Mouse (Mus musculus): ENCODE data around the gene Trmt112. TPM values are rescaled to one million over a fixed set of nuclear protein-coding genes. Genes with fewer than 3 reads are reported as not detected.
"Not testable (repeated sequence)": the region's sequence is repeated elsewhere in the genome, so short reads cannot be mapped to it uniquely, and the experiment has no call there.

The Trmt112 gene
- polyA plus RNA-seq, 1 experiment: 28.6 TPM

DNA sequence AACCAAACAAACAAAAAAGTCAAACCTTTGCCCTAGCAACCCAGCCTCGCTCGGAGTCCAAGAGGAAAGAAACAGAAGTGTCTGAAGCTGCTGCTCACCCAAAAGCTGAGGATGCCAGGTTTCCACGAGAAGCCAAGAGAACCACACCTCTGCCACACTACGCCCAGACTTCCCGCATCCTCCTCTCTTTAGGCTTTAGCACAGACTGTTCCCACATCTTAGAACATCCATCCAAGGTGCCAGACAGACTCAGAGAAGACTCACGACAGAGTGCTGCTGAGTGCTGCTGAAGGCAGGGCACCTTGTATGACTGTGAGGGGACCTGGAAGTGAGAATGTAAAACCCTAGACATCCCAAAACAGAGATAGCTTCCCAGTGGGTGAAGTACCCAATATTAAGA is 33.7 kb upstream of the Trmt112 start:
- WGBS: 88% methylated on average over 6 of the region's 6 CpGs
- H3K4me3 ChIP-seq (replicated peaks; ENCODE audit: control insufficient read depth, low read depth, low read length): no peak overlapping the region
- peaks cover 3% of the 10 kb centered on the region for H3K4me1 ChIP-seq (ENCODE audit: control insufficient read depth, insufficient read depth, low read length)
- H3K27ac ChIP-seq (ENCODE audit: control insufficient read depth, insufficient read depth, low read depth, low read length, poor library complexity): no peak overlapping the region
- TF ChIP-seq POLR2A (IDR thresholded peaks at IDR 0.05; ENCODE audit: borderline replicate concordance, control insufficient read depth, low read depth, low read length) (no peak), CTCF (IDR thresholded peaks at IDR 0.05; ENCODE audit: control insufficient read depth, insufficient read depth, low read length) (no peak)

DNA sequence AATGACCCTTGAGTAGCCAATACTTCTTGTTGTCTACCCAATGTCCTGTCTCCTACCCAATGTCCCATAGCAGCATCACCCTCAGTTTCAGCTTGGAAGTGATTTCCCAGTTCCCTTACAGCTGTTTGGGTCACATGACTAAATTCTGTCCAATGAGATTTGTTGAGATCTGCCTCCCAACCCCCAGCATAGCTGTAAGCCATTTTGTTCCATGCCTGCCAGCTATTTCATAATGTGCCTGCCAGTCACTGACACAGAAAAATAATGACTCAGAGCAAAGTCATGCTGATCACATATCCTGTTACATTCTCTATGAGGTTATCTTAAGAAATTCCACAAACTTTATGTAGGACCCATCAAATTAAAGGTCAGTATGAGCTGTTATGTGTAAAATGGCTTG is 32.7 kb upstream of the Trmt112 start:
- peaks cover 2% of the 10 kb centered on the region for H3K4me1 ChIP-seq (ENCODE audit: control insufficient read depth, insufficient read depth, low read length)
- no peak overlapping the region for H3K4me3 ChIP-seq (replicated peaks; ENCODE audit: control insufficient read depth, low read depth, low read length)
- no peak overlapping the region for H3K27ac ChIP-seq (ENCODE audit: control insufficient read depth, insufficient read depth, low read depth, low read length, poor library complexity)
- TF ChIP-seq CTCF (IDR thresholded peaks at IDR 0.05; ENCODE audit: control insufficient read depth, insufficient read depth, low read length) (no peak), POLR2A (IDR thresholded peaks at IDR 0.05; ENCODE audit: borderline replicate concordance, control insufficient read depth, low read depth, low read length) (no peak)

DNA sequence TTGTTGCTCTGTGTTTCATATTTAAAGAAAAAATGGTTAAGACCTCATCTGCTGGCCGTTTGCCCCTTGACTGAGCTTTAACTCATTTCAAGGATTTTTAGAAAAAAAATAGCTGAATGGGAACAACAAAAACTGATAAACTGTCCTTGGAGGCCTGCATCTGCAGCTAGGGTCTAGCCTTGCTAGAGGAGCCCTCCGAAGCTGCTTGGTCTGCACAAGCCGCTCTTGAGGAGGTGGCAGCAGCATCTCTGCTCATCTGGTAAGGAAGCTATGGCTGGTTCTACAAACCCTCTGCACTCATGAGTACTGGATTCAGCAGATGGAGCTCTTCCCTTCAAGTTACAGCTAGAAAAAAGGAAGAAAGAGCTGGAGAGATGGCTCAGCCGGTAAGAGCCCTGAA is 31.5 kb upstream of the Trmt112 start:
- 75% methylated on average over 4 of the region's 4 CpGs for WGBS
- no peaks in the 10 kb centered on the region; the same call in none of the 2 replicates for H3K4me1 ChIP-seq (ENCODE audit: control insufficient read depth, insufficient read depth, low read length)
- TF ChIP-seq POLR2A (IDR thresholded peaks at IDR 0.05; ENCODE audit: borderline replicate concordance, control insufficient read depth, low read depth, low read length): no peak
- TF ChIP-seq CTCF (IDR thresholded peaks at IDR 0.05; ENCODE audit: control insufficient read depth, insufficient read depth, low read length): no peak
- no peak overlapping the region for H3K27ac ChIP-seq (ENCODE audit: control insufficient read depth, insufficient read depth, low read depth, low read length, poor library complexity)
- no peak overlapping the region for H3K4me3 ChIP-seq (replicated peaks; ENCODE audit: control insufficient read depth, low read depth, low read length)

GRCm38 (mm10) chr19:6892512-6892911 is 17.0 kb upstream of the Trmt112 start:
- no peak overlapping the region for H3K27ac ChIP-seq (ENCODE audit: control insufficient read depth, insufficient read depth, low read depth, low read length, poor library complexity)
- TF ChIP-seq CTCF (IDR thresholded peaks at IDR 0.05; ENCODE audit: control insufficient read depth, insufficient read depth, low read length) (no peak), POLR2A (IDR thresholded peaks at IDR 0.05; ENCODE audit: borderline replicate concordance, control insufficient read depth, low read depth, low read length) (no peak)
- WGBS: 73% methylated on average over 4 of the region's 4 CpGs
- no peak overlapping the region for H3K4me3 ChIP-seq (replicated peaks; ENCODE audit: control insufficient read depth, low read depth, low read length)
- no peaks in the 10 kb centered on the region for H3K4me1 ChIP-seq (ENCODE audit: control insufficient read depth, insufficient read depth, low read length)

- H3K27ac ChIP-seq (ENCODE audit: control insufficient read depth, insufficient read depth, low read depth, low read length, poor library complexity): no peak overlapping the region
- 89% methylated on average over 14 of the region's 14 CpGs for WGBS
- TF ChIP-seq POLR2A (IDR thresholded peaks at IDR 0.05; ENCODE audit: borderline replicate concordance, control insufficient read depth, low read depth, low read length) (no peak), CTCF (IDR thresholded peaks at IDR 0.05; ENCODE audit: control insufficient read depth, insufficient read depth, low read length) (no peak)
- H3K4me1 ChIP-seq (ENCODE audit: control insufficient read depth, insufficient read depth, low read length): no peaks in the 10 kb centered on the region
- no peak overlapping the region for H3K4me3 ChIP-seq (replicated peaks; ENCODE audit: control insufficient read depth, low read depth, low read length)
These were observed 15.6 kb upstream of the Trmt112 start for GRCm38 (mm10) chr19:6893731-6894451.

DNA sequence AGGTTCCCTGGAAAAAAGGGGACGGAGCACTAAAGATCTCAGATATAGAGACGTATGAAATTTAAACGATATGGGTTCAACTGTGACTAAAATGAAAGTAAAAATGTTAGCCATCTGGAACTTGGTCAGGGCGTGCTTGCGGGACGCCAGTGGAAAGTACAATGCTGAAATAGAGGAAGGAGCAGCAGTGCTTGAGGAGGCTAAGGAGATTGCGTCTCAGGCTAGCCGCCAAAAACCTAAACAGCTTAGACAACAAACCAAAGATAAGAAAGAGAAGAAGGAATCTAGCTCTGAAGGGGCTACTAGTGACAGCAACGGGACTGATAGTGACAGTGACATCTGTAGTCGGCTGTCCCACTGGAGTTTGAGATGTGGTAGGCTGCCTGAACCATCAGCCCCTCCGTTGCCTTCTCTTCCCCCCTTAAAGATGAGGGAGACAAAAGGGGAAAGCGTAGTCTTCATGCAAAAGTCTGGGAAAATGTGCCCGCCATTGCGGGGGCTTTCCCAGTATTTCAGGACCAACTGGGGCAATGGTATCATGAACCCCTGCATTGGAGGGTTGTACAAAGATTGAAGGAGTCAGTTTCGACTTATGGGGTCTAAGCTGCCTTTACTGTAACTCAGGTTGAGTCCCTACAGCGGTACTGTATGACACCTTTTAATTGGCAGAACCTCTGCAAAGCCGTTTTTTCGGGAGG is 13.7 kb upstream of the Trmt112 start:
- 43% methylated on average over 18 of the region's 18 CpGs for WGBS

DNA sequence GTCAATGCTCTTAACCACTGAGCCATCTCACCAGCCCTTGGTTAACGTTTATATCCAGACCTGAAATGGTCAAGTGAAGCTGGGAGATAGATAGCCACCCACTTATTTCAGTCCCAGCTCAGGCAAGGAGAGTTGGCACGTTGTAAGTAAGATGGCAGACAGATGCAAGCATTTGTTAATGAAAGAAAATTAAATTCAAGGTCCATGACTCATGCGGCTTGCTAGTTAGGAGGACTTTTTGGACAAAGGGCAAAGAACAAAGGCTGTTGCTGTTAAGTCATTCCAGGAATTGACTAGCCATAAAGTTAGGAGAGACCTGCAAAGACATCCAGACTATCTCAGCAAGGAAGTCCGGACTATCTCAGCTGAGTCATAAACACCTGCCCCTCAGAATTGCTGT is 9.9 kb upstream of the Trmt112 start:
- H3K4me1 ChIP-seq (ENCODE audit: control insufficient read depth, insufficient read depth, low read length): no peaks in the 10 kb centered on the region
- TF ChIP-seq CTCF (IDR thresholded peaks at IDR 0.05; ENCODE audit: control insufficient read depth, insufficient read depth, low read length) (no peak), POLR2A (IDR thresholded peaks at IDR 0.05; ENCODE audit: borderline replicate concordance, control insufficient read depth, low read depth, low read length) (no peak)
- no peak overlapping the region for H3K4me3 ChIP-seq (replicated peaks; ENCODE audit: control insufficient read depth, low read depth, low read length)
- 78% methylated on average over 4 of the region's 4 CpGs for WGBS
- H3K27ac ChIP-seq (ENCODE audit: control insufficient read depth, insufficient read depth, low read depth, low read length, poor library complexity): no peak overlapping the region

More for the DNA sequence above, 13.7 kb upstream of the Trmt112 start:
- peak overlapping the region; percentile 39 for H3K4me3 ChIP-seq (replicated peaks; ENCODE audit: control insufficient read depth, low read depth, low read length)
- H3K27ac ChIP-seq (ENCODE audit: control insufficient read depth, insufficient read depth, low read depth, low read length, poor library complexity); H3K4me1 ChIP-seq (ENCODE audit: control insufficient read depth, insufficient read depth, low read length): not testable (repeated sequence)

DNA sequence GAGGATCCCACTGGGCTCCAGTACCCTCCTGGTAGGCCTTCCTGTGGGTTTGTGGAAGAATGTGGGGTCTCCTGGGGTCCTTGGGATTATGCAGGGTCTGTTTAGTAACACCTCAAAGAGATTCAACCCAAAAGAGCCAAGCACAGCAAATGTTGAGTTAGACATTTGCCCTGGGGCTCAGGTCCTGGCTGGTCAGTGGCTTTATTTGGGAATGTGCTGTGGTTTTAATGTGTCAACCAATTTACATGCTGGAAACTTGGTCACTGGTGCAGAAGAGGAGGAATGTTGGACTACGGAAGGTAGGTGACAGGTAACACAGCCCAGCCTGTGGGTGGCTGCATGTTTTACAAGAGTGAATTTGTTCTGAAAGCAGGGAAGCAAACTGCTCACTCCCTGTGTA is 6.5 kb upstream of the Trmt112 start:
- H3K4me1 ChIP-seq (ENCODE audit: control insufficient read depth, insufficient read depth, low read length): no peaks in the 10 kb centered on the region; the same call in 1 of the 2 replicates
- H3K4me3 ChIP-seq (replicated peaks; ENCODE audit: control insufficient read depth, low read depth, low read length): no peak overlapping the region
- WGBS: 88% methylated on average over 1 of the region's 1 CpGs
- TF ChIP-seq POLR2A (IDR thresholded peaks at IDR 0.05; ENCODE audit: borderline replicate concordance, control insufficient read depth, low read depth, low read length) (no peak), CTCF (IDR thresholded peaks at IDR 0.05; ENCODE audit: control insufficient read depth, insufficient read depth, low read length) (no peak)
- H3K27ac ChIP-seq (ENCODE audit: control insufficient read depth, insufficient read depth, low read depth, low read length, poor library complexity): no peak overlapping the region
